Mouse (Mus musculus): Measurements from ENCODE around the gene Speer3.
"Not testable (repeated sequence)": the region's sequence is repeated elsewhere in the genome, so short reads cannot be mapped to it uniquely, and the experiment has no call there.

Gene Speer3

GRCm38 (mm10) chr5:13791319-13791718, at the start of gene Speer3:
Gene Speer3, plus strand, starts transcription at chr5:13791619.
- DNase-seq (ENCODE audit: low spot score), result no peak

DNA sequence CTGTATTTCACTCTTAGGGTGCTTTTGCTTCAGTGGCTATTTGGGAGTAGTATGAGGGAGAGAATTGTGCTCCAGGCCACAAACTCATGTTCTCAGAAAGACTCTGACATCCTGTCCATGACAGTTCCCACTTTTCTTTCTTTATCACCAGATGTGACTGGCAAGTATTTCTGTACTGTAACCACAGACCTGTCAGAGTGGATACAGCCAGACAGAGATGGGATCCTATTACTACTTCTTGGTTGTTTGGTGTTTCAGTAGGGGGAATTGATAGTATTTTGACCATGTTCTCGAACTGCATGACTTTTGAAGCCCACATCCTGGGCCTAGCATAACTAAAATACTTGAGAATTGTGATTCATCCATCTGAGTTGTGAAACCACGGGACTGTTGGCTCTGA, 19.1 kb downstream of the Speer3 start:
- not testable (repeated sequence) for DNase-seq (ENCODE audit: low spot score)

DNA sequence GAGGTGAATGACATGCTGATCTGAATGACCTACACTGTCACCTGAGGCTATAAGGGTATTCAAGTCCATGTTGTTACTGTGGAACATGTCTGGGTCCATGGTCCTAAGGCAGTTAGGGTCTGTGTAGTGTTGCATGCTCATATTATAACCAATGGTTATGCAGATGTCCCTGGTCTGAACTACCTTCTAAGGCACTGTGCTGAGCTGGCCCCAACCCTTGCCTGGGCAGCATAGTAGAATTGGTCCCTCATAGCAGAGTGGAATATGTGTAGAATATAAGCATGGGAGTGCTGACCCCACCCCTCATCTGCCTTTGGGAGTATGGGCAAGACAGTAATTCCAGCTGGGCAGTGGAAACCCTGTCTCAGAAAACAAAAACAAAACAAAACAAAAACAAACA, 33.7 kb downstream of the Speer3 start:
- DNase-seq (ENCODE audit: low spot score), result no peak

- no peak for DNase-seq (ENCODE audit: low spot score)
Measured at GRCm38 (mm10) chr5:13826708-13827107, 35.3 kb downstream of the Speer3 start.

- no peak for DNase-seq (ENCODE audit: low spot score)
Measured at GRCm38 (mm10) chr5:13844317-13844716, 52.9 kb downstream of the Speer3 start.

All from ovary, postnatal 14 days (tissue).